27 mouse cellular contexts compared by ENCODE assay signal in genomic region chr17:44410961-44411360, GRCm38 (mm10).
"Had no signal": no experiment of that assay in that cellular context is flagged by ENCODE, and none has a peak within 500 bp of the region (broad histone marks: within the 10 kb centered on the region; RNA-seq: fewer than 3 reads in every experiment).

No protein-coding gene starts in this region.

- H3K4me1 ChIP-seq: embryonic facial prominence, embryonic 12.5 days; embryonic facial prominence, embryonic 15.5 days; forebrain, embryonic 10.5 days; forebrain, embryonic 12.5 days; forebrain, embryonic 13.5 days; forebrain, embryonic 15.5 days; heart, embryonic 10.5 days had no signal

- DNase-seq: cerebellum, adult 2 months; cerebellum, adult 8-10 months; cerebellum, adult 9-10 months; cerebellum, adult 9-11 months; cerebellum, postnatal 10 days; cerebellum, postnatal 14 days; cerebellum, postnatal 25 days; cerebellum, postnatal 36 days; embryo, embryonic 11 days; forebrain, postnatal 0 days; gastrocnemius, adult 2 months; gastrocnemius, postnatal 10 days; gastrocnemius, postnatal 14 days; gastrocnemius, postnatal 25 days; gastrocnemius, postnatal 36 days; heart, adult 2 months had no signal

- H3K9me3 ChIP-seq: embryonic facial prominence, embryonic 13.5 days; forebrain, embryonic 15.5 days had no signal

- H3K27ac ChIP-seq: embryonic facial prominence, embryonic 12.5 days; embryonic facial prominence, embryonic 13.5 days; embryonic facial prominence, embryonic 15.5 days; forebrain, embryonic 10.5 days; forebrain, embryonic 12.5 days; forebrain, embryonic 13.5 days; forebrain, embryonic 15.5 days; gastrocnemius, adult 2 months; heart, adult 2 months; heart, embryonic 10.5 days had no signal

- H3K4me2 ChIP-seq: embryonic facial prominence, embryonic 12.5 days; embryonic facial prominence, embryonic 13.5 days; embryonic facial prominence, embryonic 15.5 days; forebrain, embryonic 12.5 days; forebrain, embryonic 13.5 days; forebrain, embryonic 15.5 days had no signal

- H3K36me3 ChIP-seq: embryonic facial prominence, embryonic 12.5 days; embryonic facial prominence, embryonic 13.5 days; embryonic facial prominence, embryonic 15.5 days; forebrain, embryonic 10.5 days; forebrain, embryonic 12.5 days; forebrain, embryonic 15.5 days; heart, embryonic 10.5 days had no signal

- H3K9ac ChIP-seq: embryonic facial prominence, embryonic 12.5 days; embryonic facial prominence, embryonic 13.5 days; embryonic facial prominence, embryonic 15.5 days; forebrain, embryonic 12.5 days; forebrain, embryonic 13.5 days; forebrain, embryonic 15.5 days; forebrain, postnatal 0 days had no signal

- H3K27me3 ChIP-seq: embryonic facial prominence, embryonic 12.5 days; embryonic facial prominence, embryonic 13.5 days; embryonic facial prominence, embryonic 15.5 days had no signal

- ATAC-seq: forebrain, embryonic 13.5 days; forebrain, embryonic 14.5 days; forebrain, embryonic 15.5 days; forebrain, embryonic 16.5 days; forebrain, postnatal 0 days had no signal

- H3K4me3 ChIP-seq: embryonic facial prominence, embryonic 12.5 days; embryonic facial prominence, embryonic 13.5 days; embryonic facial prominence, embryonic 15.5 days; erythroblast, embryonic 14.5 days; forebrain, embryonic 10.5 days; forebrain, embryonic 12.5 days; forebrain, embryonic 13.5 days; forebrain, embryonic 15.5 days; gastrocnemius, adult 2 months; heart, adult 2 months; heart, embryonic 10.5 days had no signal
